Mouse (Mus musculus): ENCODE measurements at regions not wholly inside any gene's neighbourhood (a gene's known extent, or its start where the extent isn't known, plus 50 kb on each side); places are given as distances from the start of the nearest gene placed in this dataset.
"Not testable (repeated sequence)": the region's sequence is repeated elsewhere in the genome, so short reads cannot be mapped to it uniquely, and the experiment has no call there.

DNA sequence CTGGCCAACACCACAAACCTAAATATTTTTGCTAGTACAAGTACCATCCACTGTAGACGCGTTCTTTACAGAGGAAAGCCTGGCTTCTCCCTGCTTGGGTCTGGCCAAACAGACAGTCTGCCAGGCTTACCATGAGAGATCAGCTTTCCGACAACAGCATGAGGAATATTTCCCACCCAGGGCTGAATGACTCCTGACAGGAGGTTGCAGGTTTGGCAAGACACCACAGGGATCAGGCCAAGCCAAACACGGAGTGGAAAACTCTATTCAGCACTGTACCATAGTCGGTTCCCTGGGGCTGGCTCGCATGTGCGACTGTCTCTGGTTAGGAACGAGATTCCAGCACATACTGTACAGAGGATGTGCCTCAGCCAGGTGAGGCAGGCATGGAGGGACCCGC, 140.7 kb upstream of the Supt20 start:
- peak; percentile 55 to 60 for DNase-seq

DNA sequence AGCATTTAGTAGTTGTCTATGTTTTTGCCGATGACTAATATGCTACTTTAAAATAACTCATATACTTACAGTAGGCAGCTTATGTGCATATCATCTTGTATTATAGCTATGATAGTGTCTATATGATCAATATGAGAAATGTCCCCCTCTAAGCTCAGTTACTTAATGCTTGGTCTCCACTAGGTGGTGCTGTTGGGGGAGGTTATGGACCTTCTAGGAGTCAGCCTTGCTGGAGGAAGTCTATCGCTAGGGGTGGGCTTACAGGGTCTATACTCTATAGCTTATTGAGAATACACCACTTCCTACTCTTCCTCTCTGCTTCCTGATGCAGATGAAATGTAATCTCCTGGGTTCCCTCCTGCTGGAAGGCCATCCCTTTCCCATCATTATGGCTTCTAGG, 136.7 kb upstream of the Supt20 start:
- DNase-seq = no peak

DNA sequence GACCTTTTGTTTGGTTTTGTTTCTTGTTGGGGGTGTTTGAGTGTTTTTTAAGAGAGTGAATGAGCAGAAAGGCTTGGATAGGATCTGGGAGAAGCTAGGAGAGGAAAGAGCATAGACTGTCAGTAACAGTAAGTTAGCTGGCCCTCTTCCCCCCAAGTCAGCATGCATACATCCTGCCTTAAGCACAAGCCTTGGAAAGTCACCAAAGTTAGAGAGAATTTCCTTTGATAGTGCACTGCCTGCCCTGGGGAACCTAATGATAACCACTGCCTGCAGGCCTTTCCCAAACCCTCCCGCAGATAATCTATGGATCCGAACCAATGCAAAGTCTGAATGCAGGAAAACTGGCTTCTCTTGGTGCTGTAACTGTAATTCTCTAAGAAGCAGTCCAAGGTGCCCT, 133.6 kb upstream of the Supt20 start:
- no peak for DNase-seq

DNA sequence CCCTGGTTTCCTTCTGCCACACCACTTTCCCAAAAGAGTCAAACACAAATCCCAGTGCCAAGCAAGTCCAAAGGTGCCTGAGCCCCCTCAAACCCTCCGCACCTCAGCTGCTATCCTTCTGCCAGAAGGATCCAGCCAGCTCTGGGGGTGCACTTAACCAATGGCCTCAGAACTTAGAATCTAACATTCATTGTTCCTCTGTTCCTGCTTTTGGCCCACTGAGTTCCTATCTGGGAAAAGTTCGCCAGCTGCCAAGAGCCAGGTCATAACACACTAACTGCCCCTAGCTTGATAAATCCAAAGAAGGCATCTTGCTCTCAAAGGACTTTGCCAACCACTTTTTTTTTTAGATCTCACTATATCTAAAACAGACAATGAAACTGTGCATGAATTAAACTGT, 133.1 kb upstream of the Supt20 start:
- no peak for DNase-seq

DNA sequence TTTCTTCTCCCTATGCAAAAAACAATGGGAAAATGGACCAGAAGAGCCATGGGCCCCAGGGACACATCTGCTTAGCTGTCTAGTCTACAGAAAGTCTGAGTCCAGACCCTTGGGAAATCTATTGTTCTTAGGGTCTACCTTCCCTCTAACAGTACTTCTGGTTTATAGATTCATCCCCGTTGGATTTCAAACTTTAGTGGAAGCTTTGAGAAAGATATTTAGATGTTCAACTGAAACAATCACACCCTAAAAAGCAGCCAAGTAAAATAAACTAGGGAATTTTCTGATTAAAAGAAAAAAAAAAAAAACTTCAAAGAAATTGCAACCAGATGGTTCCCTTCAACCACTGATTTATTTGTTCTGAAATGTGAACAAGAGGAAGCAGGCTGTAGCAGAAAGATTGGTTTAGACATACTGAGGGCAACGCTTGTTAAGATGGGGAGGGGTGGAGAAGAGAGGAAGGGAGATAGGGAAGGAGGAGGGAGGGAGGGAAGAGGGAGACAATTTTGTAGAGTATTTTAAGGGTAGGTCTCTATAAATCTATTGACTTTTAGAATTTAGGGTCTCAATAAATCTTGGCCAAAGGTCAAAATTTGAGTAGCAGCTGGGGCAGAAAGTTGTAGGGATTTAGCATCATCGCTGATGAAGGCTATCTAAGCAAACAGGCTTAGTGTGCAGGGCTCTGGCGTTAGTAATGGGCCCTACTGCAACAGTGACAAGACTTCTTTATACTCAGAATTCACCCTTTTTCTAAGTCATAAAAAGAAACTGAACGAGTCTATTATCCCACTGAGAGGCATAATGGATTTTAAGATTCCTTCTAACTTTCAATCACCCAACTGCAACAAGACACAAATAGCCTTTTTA, 132.3 kb upstream of the Supt20 start:
- DNase-seq = no peak

DNA sequence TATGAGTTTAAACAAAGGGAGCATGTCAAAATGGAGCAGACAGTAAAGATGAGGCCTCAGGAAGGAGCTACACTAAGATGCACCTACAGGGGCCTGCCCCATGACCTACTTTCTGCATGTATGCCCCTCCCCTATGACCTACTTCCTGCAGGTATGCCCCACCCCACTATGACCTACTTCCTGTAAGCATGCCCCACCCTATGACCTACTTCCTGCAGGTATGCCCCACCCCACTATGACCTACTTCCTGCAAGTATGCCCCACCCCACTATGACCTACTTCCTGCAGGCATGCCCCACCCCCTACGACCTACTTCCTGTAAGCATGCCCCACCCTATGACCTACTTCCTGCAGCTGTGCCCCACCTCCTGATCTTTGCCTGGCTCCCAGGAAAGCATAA, 125.3 kb upstream of the Supt20 start:
- no peak for DNase-seq

DNA sequence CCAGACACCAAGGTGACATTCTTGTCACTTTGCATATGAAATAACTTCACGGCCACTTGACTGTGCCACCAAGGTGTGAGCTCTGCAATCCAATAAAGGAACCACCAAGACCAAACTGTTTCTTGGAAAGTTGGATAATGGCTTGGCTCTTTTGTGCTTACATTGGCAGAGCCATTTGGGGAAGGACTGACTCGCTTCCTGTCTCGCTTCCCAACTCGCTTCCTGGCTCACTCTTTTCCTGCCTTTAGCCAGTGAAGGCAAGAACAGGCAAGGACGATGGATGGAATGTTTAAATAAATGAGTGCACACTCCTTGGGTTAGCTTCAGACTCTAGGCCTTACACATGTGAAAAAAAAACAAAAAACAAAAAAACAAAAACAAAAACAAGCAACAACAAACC, 124.5 kb upstream of the Supt20 start:
- no peak for DNase-seq

DNA sequence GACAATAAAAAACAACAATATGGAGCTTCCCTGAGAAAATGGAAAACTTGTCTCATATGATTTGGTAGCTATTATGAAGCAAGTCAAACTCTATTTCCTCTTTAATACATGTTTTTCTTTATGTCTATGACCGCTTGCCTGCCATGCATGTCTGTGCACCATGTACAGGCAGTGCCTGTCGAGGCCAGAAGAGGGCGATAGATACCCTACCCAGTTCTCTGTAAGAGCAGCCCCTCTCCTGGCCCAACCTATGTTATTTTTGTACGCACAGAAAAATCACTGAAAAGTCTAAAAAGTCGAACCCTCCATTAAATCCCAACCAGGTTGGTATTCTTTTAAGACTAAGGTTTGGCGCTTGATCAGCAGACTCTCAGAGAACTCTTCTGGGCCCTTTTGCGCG, 122.1 kb upstream of the Supt20 start:
- no peak for DNase-seq

DNA sequence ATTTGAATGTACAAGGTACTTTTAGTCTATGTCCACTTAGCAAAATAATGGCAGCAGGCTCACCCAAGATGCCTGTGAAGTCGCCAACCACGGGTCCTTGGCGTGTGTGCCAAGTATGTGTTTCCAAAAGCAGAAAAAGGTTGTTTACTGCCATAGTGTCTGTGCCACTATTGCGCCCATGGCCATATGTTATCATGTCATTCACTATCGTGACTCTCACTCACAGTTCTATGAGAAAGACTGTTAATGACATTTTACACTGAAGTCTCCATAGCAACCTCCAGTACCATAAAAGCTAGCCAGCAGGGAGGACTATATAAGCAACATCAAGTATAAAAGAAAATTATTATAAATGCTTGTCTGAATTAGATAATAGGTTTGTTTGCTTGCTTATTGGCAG, 114.8 kb upstream of the Supt20 start:
- no peak for DNase-seq

DNA sequence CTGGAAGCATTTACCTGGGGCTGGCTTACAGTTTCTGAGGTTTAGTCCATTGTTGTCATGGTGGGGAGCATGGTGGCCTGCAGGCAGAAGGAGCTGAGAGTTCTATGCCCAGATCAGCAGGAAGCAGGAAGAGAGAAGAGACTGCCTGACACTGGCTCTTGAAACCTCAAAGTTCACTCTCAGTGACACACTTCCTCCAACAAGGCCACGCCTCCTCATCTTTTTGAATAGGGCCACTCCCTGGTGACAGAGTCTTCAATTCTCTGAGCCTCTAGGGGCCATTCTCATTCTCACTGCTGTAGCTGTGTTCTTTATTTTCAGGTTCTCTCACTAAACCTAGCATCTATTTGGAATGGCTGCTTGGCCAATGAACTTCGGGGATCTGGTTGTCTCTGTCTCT, 113.2 kb upstream of the Supt20 start:
- no peak for DNase-seq

DNA sequence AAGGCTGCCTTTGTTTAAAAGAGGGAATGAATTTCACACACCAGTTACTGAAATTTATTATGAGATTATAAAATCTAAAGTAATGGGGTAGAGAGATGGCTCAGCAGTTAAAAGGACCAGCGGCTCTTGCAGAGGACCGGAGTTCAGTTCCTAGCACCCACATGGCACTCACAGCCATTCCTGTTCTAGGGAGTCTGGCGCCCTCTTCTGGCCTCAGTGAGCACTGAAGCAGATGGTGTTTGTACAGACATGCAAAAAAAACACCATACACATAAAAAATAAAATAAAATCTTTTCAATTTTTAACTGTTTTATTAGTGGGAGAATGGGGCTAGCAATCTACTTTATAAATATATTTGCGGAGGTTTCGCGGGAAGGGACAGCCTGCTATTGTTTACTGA, 112.3 kb upstream of the Supt20 start:
- DNase-seq = no peak

DNA sequence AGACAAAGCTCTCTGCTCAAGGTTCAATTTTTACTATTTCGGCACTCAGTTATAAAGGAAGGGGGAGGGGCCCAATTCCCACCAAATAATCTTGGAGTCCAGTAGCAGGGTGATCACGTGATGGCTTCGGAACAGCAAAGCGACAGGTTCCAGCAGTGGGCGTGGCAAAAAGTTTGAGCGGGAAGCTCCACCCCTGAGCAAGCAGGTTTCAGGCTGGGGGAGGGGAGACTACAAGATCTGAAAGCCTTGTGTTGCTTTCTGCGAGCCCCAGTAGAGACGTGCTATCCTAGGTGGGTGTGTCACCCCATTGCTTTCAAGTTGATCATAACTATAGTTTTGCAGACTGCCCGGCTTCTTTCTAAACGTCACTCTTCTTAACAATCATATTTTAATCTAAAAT, 106.8 kb upstream of the Supt20 start:
- DNase-seq = not testable (repeated sequence)

DNA sequence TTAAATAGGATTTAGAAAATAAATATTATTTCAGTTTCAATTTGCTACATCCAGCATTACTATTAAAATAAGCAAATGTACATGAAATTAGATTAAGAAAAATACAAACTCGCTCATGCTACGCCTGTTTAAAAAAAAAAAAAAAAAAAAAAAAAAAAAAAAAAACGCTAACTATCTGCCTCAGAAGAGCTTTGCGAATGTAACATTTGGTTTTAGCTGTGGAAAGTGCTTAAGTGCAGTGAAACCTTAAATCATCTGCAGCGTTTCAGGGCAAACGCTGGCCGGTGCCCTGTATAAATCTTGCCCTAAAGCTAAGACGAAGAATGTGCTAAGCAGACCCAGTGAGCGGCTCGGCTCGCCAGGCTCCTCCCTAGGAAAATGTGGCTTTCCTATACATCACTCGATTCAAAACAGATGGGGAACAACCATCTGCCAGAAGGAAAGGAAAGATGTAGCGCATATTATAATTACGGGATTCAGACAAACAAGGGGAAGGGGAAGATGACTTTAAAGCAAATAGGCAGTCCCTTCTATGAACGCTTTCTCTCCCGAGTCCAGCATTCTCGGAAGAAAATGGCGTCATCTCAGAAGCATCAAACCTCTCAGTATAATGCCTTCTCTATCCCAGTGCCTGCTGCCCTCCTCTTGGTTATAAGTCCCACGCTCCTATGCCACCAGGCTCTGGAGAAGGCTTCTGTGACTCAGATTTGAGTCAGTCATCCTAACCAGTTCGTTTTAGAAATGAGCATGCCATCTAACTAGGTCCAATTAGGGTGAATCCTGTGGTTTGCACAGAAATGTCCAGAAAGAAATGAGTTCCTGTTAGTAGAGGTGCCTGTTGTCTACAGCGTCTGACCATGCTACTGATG, 105.2 kb upstream of the Supt20 start:
- peak in 1 of 2 experiments; percentile 39 for DNase-seq

DNA sequence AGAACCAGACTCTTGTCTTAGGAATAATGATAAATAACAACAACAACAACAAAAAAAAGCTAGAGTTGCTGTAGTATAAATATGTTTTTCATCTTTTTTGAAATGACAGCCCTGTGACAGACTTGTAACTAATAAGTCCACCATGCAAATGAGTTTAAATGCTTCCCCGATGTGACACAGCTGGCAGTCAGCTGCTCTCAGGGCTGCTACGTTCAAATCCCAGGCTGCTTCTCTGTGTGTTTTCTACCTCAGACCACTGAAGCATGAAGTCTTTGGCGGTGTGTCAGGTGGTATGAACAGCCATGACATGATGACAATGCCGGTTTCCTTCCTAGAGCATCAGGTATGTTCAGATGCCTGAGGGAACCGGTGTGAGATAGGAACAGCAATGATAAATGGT, 104.4 kb upstream of the Supt20 start:
- DNase-seq = peak; percentile 38 to 50

DNA sequence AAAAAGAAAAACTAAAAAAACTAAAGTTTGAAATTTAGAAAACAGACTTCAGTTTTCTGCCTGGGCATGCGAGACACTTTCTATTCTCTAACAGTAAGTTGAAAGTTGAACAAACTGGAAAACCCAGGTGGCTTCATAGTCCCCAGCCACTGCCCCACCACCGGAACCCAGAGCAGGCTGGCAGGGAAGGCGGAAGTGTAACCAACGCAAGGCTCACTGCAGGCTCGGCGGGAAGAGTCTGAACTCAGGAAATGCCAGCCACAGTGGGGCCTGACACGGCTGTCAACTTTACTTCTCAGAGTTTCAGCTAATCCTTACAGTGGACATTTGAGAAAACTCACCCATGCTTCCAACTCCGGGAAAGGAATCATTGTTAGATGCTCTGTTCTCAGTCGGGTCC, 102.6 kb upstream of the Supt20 start:
- DNase-seq = no peak

DNA sequence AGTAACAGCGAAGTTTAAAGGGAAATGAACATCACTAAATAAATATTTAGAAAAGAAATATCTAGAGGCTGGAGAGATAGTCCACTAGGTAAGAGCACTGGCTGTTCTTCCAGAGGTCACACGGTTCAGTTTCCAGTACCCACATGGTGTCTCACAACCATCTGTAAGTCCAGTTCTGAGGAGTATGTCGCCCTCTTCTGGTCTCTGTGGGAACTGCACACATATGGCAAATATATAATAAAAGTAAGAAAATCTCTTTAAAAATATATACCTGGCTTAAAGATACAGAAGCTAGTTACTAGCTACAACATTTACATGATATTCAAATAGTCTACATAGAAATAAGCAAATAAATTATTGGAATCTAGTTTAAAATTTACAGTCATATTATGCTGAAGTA, 101.4 kb upstream of the Supt20 start:
- no peak for DNase-seq

DNA sequence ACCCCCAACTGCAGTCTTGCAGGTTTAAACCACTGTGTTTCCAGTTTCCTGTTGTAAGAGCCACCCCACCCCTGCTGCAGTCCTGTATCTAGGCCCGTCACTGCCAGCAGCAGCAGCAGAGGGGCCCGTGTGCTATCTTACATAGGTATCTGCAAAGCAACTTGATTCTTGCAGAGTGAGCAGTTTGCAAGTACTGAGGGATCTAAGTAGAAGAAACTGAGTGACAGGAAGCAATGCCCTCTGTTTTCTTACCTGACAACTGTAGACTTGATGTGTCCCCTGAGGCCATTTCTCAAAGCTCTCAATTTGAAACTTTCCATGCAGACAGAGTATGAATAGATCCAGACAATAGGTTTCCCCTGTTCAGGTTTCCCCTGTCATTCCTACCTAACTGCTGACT, 100.5 kb upstream of the Supt20 start:
- no peak for DNase-seq

DNA sequence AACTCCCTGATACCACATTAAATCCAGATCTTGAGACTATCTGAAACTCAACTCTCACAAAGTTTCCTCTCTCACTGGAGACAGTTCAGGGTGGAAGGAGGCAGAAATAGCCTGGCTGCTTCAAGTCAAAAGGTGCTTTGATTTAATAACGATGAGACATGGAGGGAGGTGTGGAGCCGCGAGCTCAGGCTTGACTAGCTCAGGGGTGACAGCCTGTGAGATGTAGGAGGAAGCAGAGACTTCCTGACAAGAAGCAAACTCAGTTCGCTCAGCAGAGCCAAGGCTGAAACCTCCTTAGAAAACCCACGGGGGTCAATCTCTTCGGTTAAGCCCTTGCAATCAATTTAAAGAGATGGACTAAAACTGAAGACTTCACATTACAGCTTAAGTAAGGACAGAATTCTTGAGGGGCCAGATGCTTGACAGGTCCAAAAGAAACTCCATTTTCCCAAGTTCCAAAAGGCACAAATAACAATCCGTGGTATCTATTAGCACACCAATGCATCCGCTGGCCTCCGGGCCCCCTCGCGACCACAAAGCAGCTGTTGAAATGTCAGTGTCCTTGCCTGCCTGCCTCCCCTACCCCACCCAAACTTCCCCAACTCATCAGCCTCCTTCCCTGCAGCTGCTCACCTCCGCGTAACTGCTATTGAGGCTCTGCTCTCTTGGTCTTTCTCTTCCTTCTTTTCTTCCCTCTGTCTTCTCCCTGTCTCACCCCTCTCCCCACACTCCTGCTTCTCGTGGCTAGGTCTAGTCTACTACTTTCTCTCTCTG, 99.8 kb upstream of the Supt20 start:
- no peak for DNase-seq

DNA sequence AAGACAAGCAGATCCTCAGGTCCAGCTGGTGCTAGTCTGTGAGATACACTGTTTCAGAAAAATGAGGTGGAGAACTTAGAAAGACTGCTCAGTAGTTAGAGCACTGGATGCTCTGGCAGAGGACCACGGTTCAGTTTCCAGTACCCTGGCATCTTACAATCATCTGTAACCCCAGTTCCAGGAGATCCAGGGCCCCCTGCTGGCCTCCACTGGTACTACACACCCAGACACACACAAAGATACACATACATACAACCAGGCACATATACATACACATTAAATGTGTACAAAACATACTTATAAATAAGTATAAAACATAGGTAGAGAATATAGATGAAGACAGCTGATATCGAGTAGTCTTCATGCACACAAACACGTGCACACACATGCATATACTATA, 97.4 kb upstream of the Supt20 start:
- DNase-seq = no peak

DNA sequence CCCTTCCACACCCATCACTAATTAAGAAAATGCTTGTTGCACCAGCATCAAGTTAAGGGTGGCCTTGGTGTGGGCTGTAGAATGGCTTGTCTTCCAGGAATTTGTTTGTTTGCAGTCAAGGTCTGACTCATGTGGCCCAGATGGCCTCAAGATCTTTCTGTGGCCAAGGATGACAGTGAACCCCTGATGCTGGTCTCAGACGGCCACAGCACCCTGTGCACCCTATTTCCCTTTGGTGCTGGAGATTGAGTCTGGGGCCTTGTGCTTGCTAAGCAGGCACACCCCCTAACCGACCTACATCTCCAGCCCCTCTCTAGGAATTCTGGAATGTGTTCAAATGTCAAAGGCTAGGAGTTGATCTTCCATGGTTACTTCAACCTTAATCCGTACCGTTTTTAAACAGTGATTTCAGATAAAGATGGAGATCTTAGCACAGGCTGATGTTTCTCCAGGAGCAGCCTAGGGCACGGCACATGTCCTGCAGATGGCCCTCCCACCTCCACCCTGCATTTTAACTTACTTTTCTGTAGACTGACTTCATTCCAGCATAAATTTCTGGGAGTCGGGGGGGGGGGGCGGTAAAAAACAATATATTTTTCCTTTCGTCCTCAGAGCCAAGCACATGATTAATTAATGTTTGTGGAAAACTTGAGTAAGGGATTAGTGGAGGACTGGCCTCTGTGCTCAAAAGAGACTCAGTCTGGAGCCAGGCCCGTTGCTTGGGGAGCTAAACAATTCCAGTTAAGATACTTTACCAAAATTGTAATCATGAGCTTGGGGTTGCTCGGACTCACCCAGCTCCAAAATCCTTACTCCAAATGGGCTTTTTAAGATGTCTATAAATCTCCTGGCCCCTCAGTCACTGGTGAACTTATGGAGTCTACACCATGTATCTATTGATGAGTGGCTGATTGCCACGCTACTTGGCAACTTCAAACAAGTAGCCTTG, 95.0 kb upstream of the Supt20 start:
- peak; percentile 31 to 61 for DNase-seq

DNA sequence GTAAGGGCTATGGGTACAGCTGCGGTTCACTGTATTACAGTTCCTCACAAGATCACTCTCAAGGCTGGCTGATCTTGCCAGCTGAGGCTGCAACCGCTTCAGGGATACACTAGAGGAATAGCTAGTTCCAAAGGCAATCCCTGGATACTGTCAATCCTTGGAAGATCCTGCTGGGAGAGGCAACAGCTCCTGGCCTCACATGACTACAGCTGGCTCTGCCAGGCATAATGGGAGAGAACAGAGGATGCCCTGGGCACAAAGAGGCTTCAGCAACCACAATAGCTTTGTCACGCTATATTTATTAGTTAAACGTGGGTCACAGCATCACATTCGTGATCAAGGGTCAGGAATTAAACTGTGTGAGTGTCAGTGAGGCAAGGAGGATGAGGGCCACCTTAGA, 94.3 kb upstream of the Supt20 start:
- no peak for DNase-seq

DNA sequence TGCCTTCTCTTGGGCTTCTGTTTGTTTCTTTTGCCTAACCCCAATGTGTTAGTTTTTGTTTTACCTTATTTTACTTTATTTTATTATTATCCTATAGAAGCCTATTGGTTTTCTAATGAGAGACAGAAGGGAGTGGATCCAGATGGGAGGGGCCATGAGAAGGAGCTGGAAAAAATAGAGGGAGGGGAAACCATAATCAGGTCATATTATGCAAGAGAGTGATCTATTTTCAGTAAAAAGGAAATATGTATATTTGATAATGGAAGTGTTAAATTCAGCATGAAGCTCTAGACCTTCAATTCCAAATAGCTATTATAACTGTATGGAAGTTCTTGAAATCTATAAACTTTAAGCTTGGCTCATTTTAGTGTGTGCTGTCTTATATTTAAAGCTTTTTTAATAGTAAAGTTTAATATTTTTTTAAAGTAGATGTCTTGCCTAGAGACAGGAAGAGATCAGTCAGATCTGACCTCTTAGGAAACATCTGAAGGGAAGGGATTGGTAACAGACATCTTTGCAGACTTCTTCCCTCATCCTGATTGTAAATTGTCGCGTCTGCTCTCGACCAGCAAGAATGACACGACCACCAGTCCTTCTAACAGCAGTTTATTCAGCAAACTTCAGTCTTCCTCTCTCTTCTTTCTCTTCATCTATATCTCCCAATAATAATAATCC, 87.8 kb upstream of the Supt20 start:
- DNase-seq = no peak
